ENCODE assay signal across 10 mouse cellular contexts in genomic region chr2:73280356-73281047, GRCm38 (mm10). TPM values are rescaled to one million over a fixed set of nuclear protein-coding genes. Genes with fewer than 3 reads are reported as not detected.
DNase-seq lines count a peak whose midpoint lies in the region; ATAC-seq lines count a peak whose summit lies in the region.
"Had no signal": no experiment of that assay in that cellular context is flagged by ENCODE, and none has a peak within 500 bp of the region (broad histone marks: within the 10 kb centered on the region; RNA-seq: fewer than 3 reads in every experiment).

No protein-coding gene starts in this region.

- no peak for ATAC-seq in heart, embryonic 11.5 days (replicated peaks; ENCODE audit: insufficient number of reproducible peaks, low FRiP score, low TSS enrichment)
- ATAC-seq in hindbrain, embryonic 12.5 days (ENCODE audit: low FRiP score): no peak
- no peak for ATAC-seq in midbrain, embryonic 12.5 days (ENCODE audit: low FRiP score, low read depth)
- ATAC-seq: inflammation-experienced regulatory T-cells, adult 6 months had no signal

- H3K4me2 ChIP-seq in heart, embryonic 11.5 days: peak overlapping the region; percentile 56
- H3K4me2 ChIP-seq in hindbrain, embryonic 12.5 days (replicated peaks): peak overlapping the region; percentile 41
- H3K4me2 ChIP-seq in midbrain, embryonic 12.5 days (replicated peaks): peak overlapping the region; percentile 32

- H3K9ac ChIP-seq in heart, embryonic 11.5 days (ENCODE audit: low read depth, low read length): 0 out of 2 replicates have a peak overlapping the region, but pooled peaks have one; percentile 16
- 0 out of 2 replicates have a peak overlapping the region, but pooled peaks have one; percentile 29 for H3K9ac ChIP-seq in hindbrain, embryonic 12.5 days
- no peak overlapping the region for H3K9ac ChIP-seq in midbrain, embryonic 12.5 days (replicated peaks)

- H3K27me3 ChIP-seq in heart, embryonic 11.5 days (ENCODE audit: control insufficient read depth, insufficient read depth, low read length): peaks cover 51% of the 10 kb centered on the region
- H3K27me3 ChIP-seq in hindbrain, embryonic 12.5 days: peaks cover 43% of the 10 kb centered on the region
- H3K27me3 ChIP-seq in midbrain, embryonic 12.5 days: peaks cover 51% of the 10 kb centered on the region

- H3K27ac ChIP-seq in heart, embryonic 11.5 days (ENCODE audit: low read depth, low read length): no peak overlapping the region
- H3K27ac ChIP-seq in hindbrain, embryonic 12.5 days: no peak overlapping the region
- H3K27ac ChIP-seq in midbrain, embryonic 12.5 days (replicated peaks): no peak overlapping the region

- no peak for DNase-seq in heart, postnatal 4 days
- peak; percentile 27 for DNase-seq in R1 (ENCODE audit: low read depth, low spot score)
- no peak for DNase-seq in urinary bladder, postnatal 4 days (ENCODE audit: low spot score in 2 of 2)
- DNase-seq in spleen, postnatal 14 days (ENCODE audit: low spot score in 2 of 2): no peak
- DNase-seq in cerebellum, adult 11-12 months: no peak
- DNase-seq: cerebellum, adult 8-10 months had no signal

- no peaks in the 10 kb centered on the region for H3K36me3 ChIP-seq in heart, embryonic 11.5 days (ENCODE audit: control insufficient read depth, insufficient read depth, low read length)
- no peaks in the 10 kb centered on the region for H3K36me3 ChIP-seq in hindbrain, embryonic 12.5 days
- H3K36me3 ChIP-seq in midbrain, embryonic 12.5 days: no peaks in the 10 kb centered on the region

- H3K4me3 ChIP-seq in heart, embryonic 11.5 days (ENCODE audit: low read depth, low read length): peak overlapping the region; percentile 30
- H3K4me3 ChIP-seq in hindbrain, embryonic 12.5 days: peak overlapping the region; percentile 14
- H3K4me3 ChIP-seq in midbrain, embryonic 12.5 days: peak overlapping the region; percentile 11; the same call in 1 of the 2 replicates

- peaks cover 25% of the 10 kb centered on the region for H3K4me1 ChIP-seq in heart, embryonic 11.5 days (ENCODE audit: control insufficient read depth, insufficient read depth, low read length)
- peaks cover 30% of the 10 kb centered on the region for H3K4me1 ChIP-seq in hindbrain, embryonic 12.5 days
- peaks cover 30% of the 10 kb centered on the region for H3K4me1 ChIP-seq in midbrain, embryonic 12.5 days

- 2% methylated on average over 33 of the region's 33 CpGs for WGBS in heart, embryonic 11.5 days (ENCODE audit: insufficient replicate concordance)
- 2% methylated on average over 33 of the region's 33 CpGs for WGBS in hindbrain, embryonic 12.5 days
- 2% methylated on average over 33 of the region's 33 CpGs for WGBS in midbrain, embryonic 12.5 days

- H3K9me3 ChIP-seq in heart, embryonic 11.5 days (replicated peaks; ENCODE audit: control insufficient read depth, low read length): no peaks in the 10 kb centered on the region
- no peaks in the 10 kb centered on the region for H3K9me3 ChIP-seq in hindbrain, embryonic 12.5 days (replicated peaks)
- H3K9me3 ChIP-seq in midbrain, embryonic 12.5 days: no peaks in the 10 kb centered on the region

RNA-seq across cellular contexts. Expression of gene Sp9, which starts 8.8 kb away (rescaled TPM):
- 0.04 TPM in 1 of 2 replicates, not detected in the other for polyA plus RNA-seq in heart, embryonic 11.5 days (2014; fragmentation: Nextera tagmentation; extraction: Ambion mirVana)
- not detected for total RNA-seq in heart, postnatal 4 days (2021)
- 2.1 and 2.9 TPM in 2 replicates for polyA plus RNA-seq in hindbrain, embryonic 12.5 days (2016; fragmentation: Nextera tagmentation; extraction: Ambion mirVana)
- 4.6 and 7.6 TPM in 2 replicates for polyA plus RNA-seq in midbrain, embryonic 12.5 days (2016; fragmentation: Nextera tagmentation; extraction: Ambion mirVana)
- polyA plus RNA-seq: inflammation-experienced regulatory T-cells, adult 6 months had no signal

RNA-seq across cellular contexts. Expression of gene Scrn3, which starts 31.9 kb away (rescaled TPM):
- 12.5 and 17.5 TPM in 2 replicates for polyA plus RNA-seq in heart, embryonic 11.5 days (2014; fragmentation: Nextera tagmentation; extraction: Ambion mirVana)
- 10 to 100 TPM; 11.2 to 16.6 TPM for total RNA-seq in heart, postnatal 4 days (2021)
- 13.2 and 13.6 TPM in 2 replicates for polyA plus RNA-seq in hindbrain, embryonic 12.5 days (2016; fragmentation: Nextera tagmentation; extraction: Ambion mirVana)
- polyA plus RNA-seq in midbrain, embryonic 12.5 days (2016; fragmentation: Nextera tagmentation; extraction: Ambion mirVana): 9.7 and 11.3 TPM in 2 replicates

RNA-seq across cellular contexts. Expression of gene Cir1, which starts 32.0 kb away (rescaled TPM):
- polyA plus RNA-seq in heart, embryonic 11.5 days (2014; fragmentation: Nextera tagmentation; extraction: Ambion mirVana): 17.1 and 17.6 TPM in 2 replicates
- 10 to 100 TPM; 10.8 to 11.1 TPM for total RNA-seq in heart, postnatal 4 days (2021)
- polyA plus RNA-seq in hindbrain, embryonic 12.5 days (2016; fragmentation: Nextera tagmentation; extraction: Ambion mirVana): 28.4 and 29.7 TPM in 2 replicates
- polyA plus RNA-seq in midbrain, embryonic 12.5 days (2016; fragmentation: Nextera tagmentation; extraction: Ambion mirVana): 24.7 and 28.3 TPM in 2 replicates
